Mouse (Mus musculus) embryo, embryonic 10 days (tissue): Measurements from ENCODE around the gene Fam193b.
A peak's percentile ranks its signal among the peaks of the same experiment; 100 is the strongest.

Source experiments
- DNase-seq: peaks from one replicate; pipeline ENCODE4 v3.0.0-alpha.2; 2015; ENCODE audit warnings: low spot score

Gene Fam193b

DNA sequence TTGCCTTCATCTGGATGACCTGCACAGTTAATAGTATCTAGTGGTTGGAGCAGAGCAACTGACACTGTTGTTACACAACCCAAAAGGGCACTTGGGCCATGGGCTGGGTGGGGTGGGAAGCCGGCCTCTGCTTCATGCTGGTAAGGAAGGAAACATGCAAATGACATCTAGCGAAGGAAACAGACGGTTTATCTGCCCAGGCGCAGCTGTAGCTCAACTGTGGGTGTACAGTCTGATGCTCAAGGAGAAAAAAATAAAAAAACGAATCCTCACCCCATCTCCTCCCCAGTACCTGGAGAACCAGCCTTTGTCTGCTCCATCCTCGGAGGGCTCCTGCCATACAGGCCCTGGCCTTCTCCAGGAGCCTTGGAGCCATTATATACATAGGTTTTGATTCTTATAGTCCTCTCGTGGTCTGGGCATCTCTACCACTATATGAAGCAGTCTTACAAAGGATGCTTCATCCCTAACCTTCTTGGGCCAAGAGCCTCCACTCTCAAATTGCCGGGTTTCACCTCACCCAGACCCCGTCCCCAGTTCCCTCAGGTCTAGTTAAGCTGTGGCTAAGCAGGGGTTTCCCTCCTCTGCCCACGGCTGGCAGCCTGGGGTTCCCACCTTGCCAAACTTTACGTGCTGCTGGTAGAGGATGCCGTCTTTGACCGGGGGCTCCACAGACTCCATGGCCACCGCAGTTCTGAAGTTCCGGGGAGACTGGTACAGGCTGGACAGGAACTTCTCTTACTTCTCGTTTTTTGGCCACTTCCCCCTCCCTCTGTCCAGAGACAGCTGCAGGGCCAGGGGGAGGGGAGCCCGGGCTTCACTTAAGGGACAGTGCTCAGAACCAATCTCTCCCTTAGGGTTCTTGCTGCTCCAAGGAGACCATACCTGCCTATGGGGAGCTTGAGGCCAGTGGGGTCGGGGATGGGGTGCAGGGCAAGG, 42.8 kb downstream of the Fam193b start:
- no peak for DNase-seq

- no peak for DNase-seq
Measured at GRCm38 (mm10) chr13:55527212-55527611, 43.7 kb downstream of the Fam193b start.

- DNase-seq: no peak
Measured at GRCm38 (mm10) chr13:55525733-55526553, 45.0 kb downstream of the Fam193b start.

DNA sequence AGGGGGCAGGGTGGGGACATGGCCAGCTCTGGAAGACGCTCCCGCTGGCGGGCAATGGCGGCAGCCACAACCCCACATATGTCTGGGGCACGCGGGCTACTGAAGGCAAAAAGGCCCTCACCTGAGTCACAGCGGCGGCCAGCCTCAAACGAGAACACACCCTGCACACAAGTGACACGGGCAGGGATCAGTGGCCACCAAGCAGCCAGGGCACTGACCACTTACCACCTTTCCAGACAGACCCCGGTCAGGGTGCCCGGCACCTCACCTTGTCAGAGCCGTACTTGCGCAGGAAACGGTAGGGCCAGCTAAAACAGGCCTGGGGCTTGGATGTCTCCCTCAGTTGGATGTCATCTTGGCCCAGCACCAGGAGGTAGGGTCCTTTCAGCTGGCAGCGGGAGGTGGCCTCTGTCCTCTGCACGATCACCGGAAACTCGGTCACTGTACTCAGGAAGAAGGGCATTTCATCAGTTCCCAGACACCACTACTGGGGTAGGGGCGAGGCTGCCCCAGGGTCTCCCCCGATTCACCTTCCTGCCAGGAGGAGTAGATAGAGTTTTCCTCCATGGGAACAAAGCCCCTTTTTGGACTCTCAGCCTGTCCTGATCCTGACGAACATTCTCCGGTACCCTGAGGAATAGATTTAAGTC, 46.8 kb downstream of the Fam193b start:
- no peak for DNase-seq

DNA sequence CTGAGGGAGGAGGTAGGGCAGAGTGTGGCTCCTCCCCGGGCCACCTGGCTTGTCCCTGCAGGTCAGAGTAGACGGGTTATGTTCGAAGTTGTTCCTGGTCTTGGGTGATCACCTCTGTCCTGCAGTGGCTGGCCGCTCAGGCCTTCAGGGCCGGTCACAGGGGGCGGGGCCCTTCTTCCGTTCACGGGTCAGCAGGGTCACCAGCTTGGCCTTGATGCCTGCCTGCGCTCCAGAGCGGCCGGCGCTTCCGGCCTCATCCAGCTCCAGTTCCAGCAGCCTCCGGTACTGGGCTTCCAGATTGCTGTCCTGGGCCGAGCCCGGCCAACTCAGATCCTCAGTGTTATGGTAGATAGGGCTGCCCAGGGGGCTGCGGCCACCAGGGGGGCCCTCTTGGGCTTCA, 47.6 kb downstream of the Fam193b start:
- peak; percentile 64 for DNase-seq

GRCm38 (mm10) chr13:55522730-55523129, 48.2 kb downstream of the Fam193b start:
- DNase-seq: no peak

DNA sequence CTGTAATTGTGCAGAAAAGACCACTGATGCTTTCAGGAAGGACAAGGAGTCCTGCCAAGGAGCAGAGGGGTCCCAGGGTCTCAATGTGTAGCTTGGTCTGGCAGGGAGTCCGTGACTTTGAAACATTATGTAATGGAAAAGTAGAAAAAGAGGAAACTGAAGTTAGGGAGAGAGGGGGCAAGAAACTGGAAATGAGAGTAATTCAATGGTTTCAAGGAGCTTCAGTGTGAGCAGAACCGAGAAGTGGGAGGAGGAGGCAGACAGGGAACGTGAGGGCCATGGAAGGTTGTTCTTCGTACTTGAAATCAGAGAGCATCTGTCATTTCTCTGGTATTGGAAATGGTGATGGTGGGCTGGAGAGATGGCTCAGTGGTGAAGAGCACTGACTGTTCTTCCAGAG, 51.3 kb downstream of the Fam193b start:
- no peak for DNase-seq

GRCm38 (mm10) chr13:55516955-55517354, 54.0 kb downstream of the Fam193b start:
- peak; percentile 92 for DNase-seq

GRCm38 (mm10) chr13:55513828-55514227, 57.1 kb downstream of the Fam193b start:
- no peak for DNase-seq

DNA sequence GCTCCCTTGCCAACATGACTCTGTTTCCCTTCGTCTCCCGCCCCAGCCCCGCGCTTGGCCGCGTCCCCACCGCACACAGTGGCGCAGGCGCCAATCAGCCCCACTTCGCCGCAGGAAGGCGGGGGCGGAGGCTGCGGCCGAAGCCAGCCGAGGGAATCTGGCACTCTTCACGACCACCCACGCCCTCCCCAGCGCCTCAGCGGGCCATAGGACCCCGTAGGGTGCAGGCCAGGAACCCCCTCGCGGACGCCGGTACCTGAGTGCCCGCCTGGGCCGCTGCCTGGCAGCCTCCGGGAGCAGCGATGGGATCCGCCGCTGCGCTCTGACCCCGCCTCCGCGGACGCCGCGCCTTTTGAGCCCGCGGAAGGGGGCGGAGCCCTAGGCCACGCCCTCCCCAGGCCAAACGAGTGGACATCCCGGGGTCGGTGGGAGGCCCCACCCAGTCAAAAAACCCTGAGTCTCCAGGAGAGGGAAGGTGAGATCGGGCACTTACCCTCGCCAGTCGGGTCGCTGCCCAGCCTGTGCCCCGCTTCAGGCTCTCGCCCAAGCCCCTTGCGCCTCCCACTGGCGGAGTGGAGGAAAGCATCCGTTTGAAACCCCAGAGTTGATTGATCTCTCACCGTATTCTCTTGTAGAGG, 57.7 kb downstream of the Fam193b start, which contains the start of gene Pdlim7:
TSS of gene Pdlim7 (minus strand) at position 566 of the 638 bp plus-strand sequence.
- peak; percentile 86 for DNase-seq

DNA sequence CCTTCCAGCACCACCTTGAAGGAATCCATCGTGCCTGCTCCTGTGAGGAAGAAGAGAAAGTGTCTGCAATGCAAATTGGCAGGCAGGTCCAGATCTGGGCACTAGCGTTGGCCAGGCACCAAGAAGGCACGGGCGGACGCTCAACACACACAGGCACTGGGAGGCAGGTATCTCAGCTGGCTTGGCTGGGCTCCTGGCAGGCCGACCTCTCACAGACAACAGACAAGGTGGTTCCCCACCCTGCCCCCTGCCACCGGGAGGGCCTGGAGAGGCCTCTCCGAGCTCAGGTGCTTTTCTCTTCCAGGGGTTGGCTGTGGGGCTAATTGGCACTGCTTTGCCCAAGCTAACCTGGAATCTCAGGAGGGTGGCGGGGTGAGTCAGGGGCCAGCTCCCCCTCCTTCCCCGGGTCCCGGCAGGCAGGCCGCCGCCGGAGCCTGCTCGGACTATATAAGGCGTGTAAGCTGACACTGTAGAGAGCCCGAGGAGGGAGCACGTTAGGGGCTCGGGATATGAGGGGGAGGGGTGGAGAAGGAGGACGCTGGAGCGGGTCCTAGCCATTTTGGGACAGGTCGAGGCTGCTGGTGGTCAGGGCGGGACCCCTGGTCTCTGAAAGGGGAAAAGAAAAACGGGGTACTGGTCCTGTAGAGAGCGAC, 58.4 kb downstream of the Fam193b start:
- DNase-seq: peak; percentile 83

- DNase-seq: peak; percentile 73
Measured at GRCm38 (mm10) chr13:55511492-55511861, 59.4 kb downstream of the Fam193b start.

DNA sequence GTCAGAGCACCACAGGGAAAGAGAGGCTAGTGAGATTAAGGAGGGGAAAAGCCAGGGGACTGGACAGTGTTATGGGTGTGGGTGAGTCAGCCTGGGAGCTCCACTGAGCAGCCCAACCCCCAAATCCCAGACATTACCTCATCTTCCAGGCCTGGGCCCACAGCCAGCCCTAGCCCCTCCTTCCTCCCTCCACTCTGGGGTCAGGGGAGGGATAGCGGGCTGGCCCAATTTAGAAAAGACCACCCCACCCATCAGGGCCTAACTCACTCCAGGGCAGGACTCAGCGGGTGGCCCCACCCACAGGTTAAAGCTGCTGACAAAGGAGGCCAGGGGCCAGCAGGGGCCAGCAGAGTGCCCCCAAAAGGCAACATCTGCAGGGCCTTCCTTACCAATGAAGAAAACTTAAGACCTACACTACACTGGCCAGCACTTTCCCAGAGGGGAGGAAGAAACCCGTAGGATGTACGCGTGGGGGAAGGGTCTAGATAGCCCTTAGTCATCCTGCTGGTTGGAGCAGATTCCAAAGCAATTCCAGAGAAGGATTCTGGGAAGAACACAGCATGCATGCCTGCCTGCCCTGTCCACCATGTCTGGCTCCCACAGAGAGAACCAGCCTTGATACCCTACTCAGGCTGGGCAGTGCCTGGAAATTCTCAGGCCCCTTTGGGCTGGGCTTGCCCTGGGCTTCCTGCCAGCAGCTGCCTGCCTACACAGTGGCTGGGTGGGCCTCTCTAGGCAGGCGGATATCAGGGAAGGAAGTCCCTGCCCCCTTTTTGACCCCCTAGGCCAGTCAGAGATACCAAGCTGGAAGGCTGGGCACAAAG, 60.0 kb downstream of the Fam193b start:
- peak; percentile 79 for DNase-seq

- no peak for DNase-seq
Measured at GRCm38 (mm10) chr13:55510332-55510667, 60.6 kb downstream of the Fam193b start.

DNA sequence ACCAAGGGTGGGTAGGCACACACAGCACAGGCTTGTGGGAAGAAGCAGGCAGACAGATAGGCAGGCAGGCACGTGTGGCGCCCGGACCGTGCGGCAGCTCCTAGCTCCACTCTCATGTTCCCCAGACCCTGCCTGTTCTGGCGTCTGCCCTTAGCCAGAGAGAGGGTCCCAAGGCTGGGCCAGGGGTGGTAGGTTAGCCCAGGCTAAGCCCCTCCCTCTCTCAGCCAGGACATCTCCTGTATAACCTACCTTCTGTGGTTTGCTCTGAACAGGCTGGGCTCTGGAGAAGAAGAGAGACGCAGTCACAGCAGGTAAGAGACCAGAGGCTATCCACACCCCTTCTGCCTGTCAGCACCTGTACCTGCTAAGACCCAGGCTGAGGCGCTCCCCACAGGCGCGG, 62.4 kb downstream of the Fam193b start:
- no peak for DNase-seq

- peak; percentile 43 for DNase-seq
Measured at GRCm38 (mm10) chr13:55507877-55508276, 63.0 kb downstream of the Fam193b start.

- no peak for DNase-seq
Measured at GRCm38 (mm10) chr13:55506697-55507096, 64.2 kb downstream of the Fam193b start.

GRCm38 (mm10) chr13:55505810-55506209, 65.1 kb downstream of the Fam193b start:
- no peak for DNase-seq

DNA sequence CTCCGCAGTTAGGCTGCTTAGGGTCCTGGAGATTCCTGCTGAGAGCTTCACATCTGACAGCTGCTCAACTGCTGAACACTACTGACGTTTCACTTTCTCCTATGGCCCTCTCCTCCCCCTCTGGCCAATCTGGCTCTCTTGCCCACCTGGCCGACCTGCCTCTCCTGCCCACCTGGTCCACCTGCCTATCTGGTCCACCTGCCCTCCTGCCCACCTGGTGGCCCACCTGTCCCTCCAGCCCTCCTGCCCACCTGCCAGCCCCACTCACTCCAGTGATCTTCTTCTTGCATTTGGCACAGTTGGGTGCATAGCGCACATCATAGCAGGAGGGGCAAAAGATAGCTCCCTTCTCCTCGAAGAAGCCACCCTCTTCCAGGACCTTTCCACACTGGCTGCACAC, 66.5 kb downstream of the Fam193b start:
- no peak for DNase-seq

- no peak for DNase-seq
Measured at GRCm38 (mm10) chr13:55502405-55502804, 68.5 kb downstream of the Fam193b start.

- DNase-seq: no peak
Measured at GRCm38 (mm10) chr13:55500575-55500974, 70.3 kb downstream of the Fam193b start.
